Mouse (Mus musculus): Measurements from ENCODE around the gene Plau. TPM values are rescaled to one million over a fixed set of nuclear protein-coding genes. Genes with fewer than 3 reads are reported as not detected.

Plau gene
- polyA plus RNA-seq, 1 experiment from 2014 or later = 21.7 TPM

DNA sequence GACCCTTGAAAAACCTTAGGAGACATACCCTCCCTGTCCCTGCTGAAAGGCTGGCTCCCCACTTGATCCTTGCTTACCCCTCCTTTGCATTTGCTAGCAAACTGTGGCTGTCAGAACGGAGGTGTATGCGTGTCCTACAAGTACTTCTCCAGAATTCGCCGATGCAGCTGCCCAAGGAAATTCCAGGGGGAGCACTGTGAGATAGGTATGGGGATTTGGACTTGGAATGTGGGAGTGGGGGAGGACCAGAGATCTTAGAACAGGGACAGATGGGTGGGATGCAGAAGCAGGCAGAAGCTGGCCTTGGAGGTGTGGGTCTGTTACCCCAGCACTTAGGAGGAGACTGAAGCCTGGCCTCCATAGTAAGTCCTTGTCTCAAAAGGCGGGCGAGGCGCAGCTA lies 1.2 kb downstream of the Plau start:
- H3K27me3 ChIP-seq (ENCODE audit: insufficient read depth, low read length) = no peaks in the 10 kb centered on the region
- peak overlapping the region; percentile 5 for H3K9ac ChIP-seq (replicated peaks; ENCODE audit: low read length)
- WGBS = 72% methylated on average over 7 of the region's 7 CpGs
- H3K4me1 ChIP-seq (ENCODE audit: insufficient read depth, low read length) = 0 out of 2 replicates have a peak, but pooled peaks cover 6% of the 10 kb centered on the region
- no peaks in the 10 kb centered on the region for H3K36me3 ChIP-seq (ENCODE audit: insufficient read depth, low read length)
- ATAC-seq (ENCODE audit: low FRiP score, low TSS enrichment) = no peak
- H3K27ac ChIP-seq (ENCODE audit: low read length) = no peak overlapping the region
- no peaks in the 10 kb centered on the region for H3K9me3 ChIP-seq (ENCODE audit: low read length)
- H3K4me2 ChIP-seq (replicated peaks; ENCODE audit: low read depth, low read length) = peak overlapping the region; percentile 87
- H3K4me3 ChIP-seq (ENCODE audit: low read length) = peak overlapping the region; percentile 64

DNA sequence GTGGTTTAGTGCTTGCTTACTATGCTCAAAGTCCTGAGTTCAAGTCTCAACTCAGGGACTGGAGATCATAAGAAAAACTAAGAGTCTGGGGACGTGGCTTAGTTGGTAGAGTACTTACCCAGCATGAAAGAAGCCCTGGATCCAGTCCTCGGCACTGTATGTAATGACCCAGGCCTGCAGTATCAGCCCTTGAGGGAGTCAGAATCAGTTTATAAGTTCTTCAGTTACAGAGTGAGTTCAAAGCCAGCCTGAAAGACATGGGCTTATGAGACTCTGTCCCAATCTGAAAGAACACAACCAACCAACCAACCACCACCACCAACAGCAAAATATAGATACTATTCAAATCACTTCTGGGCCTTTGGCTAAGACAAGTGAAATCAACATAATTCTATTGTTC lies 5.1 kb downstream of the Plau start:
- Histone ChIP-seq H3K9ac (replicated peaks; ENCODE audit: low read length) (no peak overlapping the region), H3K9me3 (ENCODE audit: low read length) (no peaks in the 10 kb centered on the region), H3K27ac (ENCODE audit: low read length) (no peak overlapping the region), H3K4me1 (ENCODE audit: insufficient read depth, low read length) (peaks cover 12% of the 10 kb centered on the region; the same call in 1 of the 2 replicates), H3K4me3 (ENCODE audit: low read length) (no peak overlapping the region), H3K4me2 (replicated peaks; ENCODE audit: low read depth, low read length) (no peak overlapping the region), H3K27me3 (ENCODE audit: insufficient read depth, low read length) (no peaks in the 10 kb centered on the region), H3K36me3 (ENCODE audit: insufficient read depth, low read length) (no peaks in the 10 kb centered on the region)
- WGBS = 85% methylated on average over 2 of the region's 2 CpGs
- ATAC-seq (ENCODE audit: low FRiP score, low TSS enrichment) = no peak

DNA sequence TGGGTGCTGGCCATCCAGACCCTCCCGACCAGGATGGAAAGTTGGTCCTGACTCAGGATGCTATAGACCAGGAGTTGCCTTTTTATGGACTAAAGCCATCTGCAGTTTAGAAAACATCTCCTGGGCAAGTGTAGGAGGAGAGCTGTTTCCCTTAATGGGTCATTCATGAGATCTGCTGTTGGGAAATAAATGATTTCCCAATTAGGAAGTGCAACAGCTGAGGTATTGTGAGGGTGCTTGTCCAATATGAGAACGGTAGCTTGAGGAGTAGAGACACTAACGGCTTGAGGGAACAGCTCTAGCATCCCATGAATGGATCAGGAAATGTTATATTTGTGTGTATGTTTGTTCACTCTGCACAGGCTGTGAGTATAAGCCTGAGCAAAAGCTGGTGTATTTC lies 6.2 kb downstream of the Plau start:
- peaks cover 12% of the 10 kb centered on the region; the same call in 1 of the 2 replicates for H3K4me1 ChIP-seq (ENCODE audit: insufficient read depth, low read length)
- H3K4me2 ChIP-seq (replicated peaks; ENCODE audit: low read depth, low read length) = no peak overlapping the region
- H3K9ac ChIP-seq (replicated peaks; ENCODE audit: low read length) = no peak overlapping the region
- WGBS = 75% methylated on average over 3 of the region's 3 CpGs
- H3K4me3 ChIP-seq (ENCODE audit: low read length) = no peak overlapping the region
- H3K9me3 ChIP-seq (ENCODE audit: low read length) = no peaks in the 10 kb centered on the region
- no peaks in the 10 kb centered on the region for H3K27me3 ChIP-seq (ENCODE audit: insufficient read depth, low read length)
- H3K36me3 ChIP-seq (ENCODE audit: insufficient read depth, low read length) = no peaks in the 10 kb centered on the region
- no peak overlapping the region for H3K27ac ChIP-seq (ENCODE audit: low read length)
- ATAC-seq (ENCODE audit: low FRiP score, low TSS enrichment) = no peak

DNA sequence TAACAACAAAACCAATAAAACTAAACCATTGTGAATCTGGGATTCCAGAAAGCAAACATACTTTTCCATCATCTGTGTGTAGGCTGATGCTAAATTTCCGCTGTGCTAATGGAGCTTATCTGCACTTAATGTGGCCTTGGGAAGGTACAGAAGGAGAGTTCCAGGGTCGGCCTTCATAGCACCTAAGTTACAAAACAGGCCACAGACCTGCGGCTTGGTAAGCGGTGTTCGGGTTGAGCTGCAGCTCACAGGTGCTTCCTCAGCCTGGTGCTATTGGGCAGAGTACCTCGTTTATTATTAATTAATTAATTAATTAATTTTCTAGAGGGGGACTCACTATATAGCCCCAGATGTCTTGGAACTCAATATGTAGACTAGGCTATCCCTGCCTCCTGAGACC lies 7.7 kb downstream of the Plau start:
- Histone ChIP-seq H3K36me3 (ENCODE audit: insufficient read depth, low read length) (no peaks in the 10 kb centered on the region), H3K4me2 (replicated peaks; ENCODE audit: low read depth, low read length) (no peak overlapping the region), H3K27ac (ENCODE audit: low read length) (no peak overlapping the region), H3K27me3 (ENCODE audit: insufficient read depth, low read length) (no peaks in the 10 kb centered on the region), H3K9ac (replicated peaks; ENCODE audit: low read length) (no peak overlapping the region), H3K9me3 (ENCODE audit: low read length) (no peaks in the 10 kb centered on the region), H3K4me1 (ENCODE audit: insufficient read depth, low read length) (peaks cover 12% of the 10 kb centered on the region; the same call in 1 of the 2 replicates), H3K4me3 (ENCODE audit: low read length) (no peak overlapping the region)
- ATAC-seq (ENCODE audit: low FRiP score, low TSS enrichment) = peak; percentile 51; the same call in 1 of the 2 replicates
- WGBS = 92% methylated on average over 6 of the region's 6 CpGs

DNA sequence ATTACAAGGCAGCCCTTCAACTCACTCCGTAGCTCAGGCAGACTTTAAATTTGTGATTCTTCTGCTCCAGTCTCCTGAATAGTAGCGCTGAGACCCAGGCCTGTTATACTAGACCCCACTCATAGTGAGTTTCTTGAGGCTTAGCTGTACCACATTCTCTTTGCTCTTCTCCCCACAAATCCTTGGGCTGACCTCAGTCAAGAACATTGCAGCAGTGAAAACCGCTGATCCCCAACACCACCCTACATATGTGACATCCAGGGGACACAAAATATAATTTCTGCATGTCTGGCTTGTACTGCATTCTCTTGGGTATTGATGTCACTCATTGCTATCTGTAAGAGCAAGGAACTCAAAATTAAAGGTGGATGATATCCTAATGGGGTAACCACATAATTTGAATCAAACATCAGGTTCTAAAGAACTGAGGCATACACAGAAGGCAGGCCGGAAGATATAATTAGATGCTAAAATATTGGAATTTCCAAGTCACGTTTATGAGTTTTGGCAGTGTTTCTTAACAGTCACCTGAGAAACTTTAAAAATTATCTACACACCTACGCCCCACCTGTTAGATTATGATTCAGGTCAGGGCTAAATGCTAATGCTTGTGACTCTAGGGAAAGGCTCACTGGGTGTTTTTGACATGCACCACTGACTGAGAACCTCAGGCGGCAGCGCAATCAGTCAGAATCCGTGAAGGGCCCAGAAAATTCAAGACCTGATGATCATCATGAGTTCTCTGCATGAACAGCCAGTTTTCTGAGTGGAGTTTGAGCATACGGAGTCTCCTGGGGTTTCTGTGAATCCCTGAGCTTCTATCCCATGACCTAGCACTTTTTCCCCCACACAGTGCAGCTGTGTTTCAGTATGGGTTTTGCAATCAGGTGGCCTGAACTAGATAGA lies 8.5 kb downstream of the Plau start:
- ATAC-seq (ENCODE audit: low FRiP score, low TSS enrichment) = no peak
- 0 out of 2 replicates have a peak overlapping the region, but pooled peaks have one; percentile 3 for H3K9ac ChIP-seq (replicated peaks; ENCODE audit: low read length)
- no peaks in the 10 kb centered on the region for H3K36me3 ChIP-seq (ENCODE audit: insufficient read depth, low read length)
- H3K4me2 ChIP-seq (replicated peaks; ENCODE audit: low read depth, low read length) = no peak overlapping the region
- no peak overlapping the region for H3K4me3 ChIP-seq (ENCODE audit: low read length)
- peaks cover 12% of the 10 kb centered on the region for H3K4me1 ChIP-seq (ENCODE audit: insufficient read depth, low read length)
- no peaks in the 10 kb centered on the region for H3K9me3 ChIP-seq (ENCODE audit: low read length)
- 71% methylated on average over 10 of the region's 10 CpGs for WGBS
- no peaks in the 10 kb centered on the region for H3K27me3 ChIP-seq (ENCODE audit: insufficient read depth, low read length)
- H3K27ac ChIP-seq (ENCODE audit: low read length) = peak overlapping the region; percentile 78

DNA sequence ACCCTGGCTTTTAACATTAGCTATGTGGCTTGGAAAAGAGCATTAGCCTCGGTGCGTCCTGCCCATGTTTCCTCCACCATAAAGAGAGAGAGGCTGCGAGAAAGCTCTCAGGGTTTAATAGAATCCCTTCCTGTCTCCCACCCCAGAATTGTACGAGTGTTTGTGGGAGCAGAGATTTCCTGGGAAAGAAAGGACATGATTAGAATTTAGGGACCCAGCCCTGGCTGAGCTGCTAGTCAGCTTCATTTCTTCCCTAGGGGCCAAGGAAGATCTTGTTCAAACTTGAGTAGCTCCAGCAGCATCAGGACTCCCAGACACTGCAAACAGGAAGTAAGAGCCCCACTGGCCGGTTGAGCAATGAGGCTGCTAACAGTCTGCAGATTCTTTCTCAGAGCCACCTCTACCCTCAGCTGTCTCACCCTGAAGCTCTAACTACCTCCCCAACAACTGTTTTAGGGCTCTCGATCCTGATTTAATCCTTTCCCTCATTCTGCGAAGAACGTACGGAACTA lies 9.2 kb downstream of the Plau start:
- ATAC-seq (ENCODE audit: low FRiP score, low TSS enrichment) = no peak
- H3K4me3 ChIP-seq (ENCODE audit: low read length) = no peak overlapping the region
- WGBS = 70% methylated on average over 9 of the region's 9 CpGs
- H3K9ac ChIP-seq (replicated peaks; ENCODE audit: low read length) = 0 out of 2 replicates have a peak overlapping the region, but pooled peaks have one; percentile 3
- no peaks in the 10 kb centered on the region for H3K9me3 ChIP-seq (ENCODE audit: low read length)
- no peak overlapping the region for H3K4me2 ChIP-seq (replicated peaks; ENCODE audit: low read depth, low read length)
- H3K36me3 ChIP-seq (ENCODE audit: insufficient read depth, low read length) = no peaks in the 10 kb centered on the region
- H3K4me1 ChIP-seq (ENCODE audit: insufficient read depth, low read length) = peaks cover 16% of the 10 kb centered on the region
- H3K27me3 ChIP-seq (ENCODE audit: insufficient read depth, low read length) = no peaks in the 10 kb centered on the region
- H3K27ac ChIP-seq (ENCODE audit: low read length) = peak overlapping the region; percentile 78

DNA sequence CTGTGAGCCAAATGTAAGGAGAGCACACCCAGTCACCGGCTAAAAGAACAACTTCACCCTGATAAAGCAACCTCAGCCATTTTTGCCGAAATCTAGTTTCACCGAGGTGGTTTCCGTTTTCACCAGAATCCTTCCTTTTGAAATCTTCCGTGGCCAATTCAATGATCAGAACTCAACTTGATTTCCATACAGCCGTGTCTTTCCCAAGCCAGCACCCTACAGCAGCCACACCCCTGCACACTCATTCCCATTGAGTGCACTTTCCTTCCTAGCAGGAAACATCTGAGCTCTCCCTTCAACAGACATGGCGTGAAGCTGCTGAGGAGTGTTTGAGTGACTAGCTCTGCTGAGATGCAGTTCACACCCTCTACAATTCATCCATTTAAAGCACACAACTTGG lies 9.8 kb downstream of the Plau start:
- Histone ChIP-seq H3K9me3 (ENCODE audit: low read length) (no peaks in the 10 kb centered on the region), H3K4me2 (replicated peaks; ENCODE audit: low read depth, low read length) (no peak overlapping the region), H3K4me3 (ENCODE audit: low read length) (no peak overlapping the region), H3K27me3 (ENCODE audit: insufficient read depth, low read length) (no peaks in the 10 kb centered on the region), H3K36me3 (ENCODE audit: insufficient read depth, low read length) (no peaks in the 10 kb centered on the region), H3K27ac (ENCODE audit: low read length) (peak overlapping the region; percentile 78), H3K9ac (replicated peaks; ENCODE audit: low read length) (no peak overlapping the region), H3K4me1 (ENCODE audit: insufficient read depth, low read length) (peaks cover 16% of the 10 kb centered on the region)
- 77% methylated on average over 7 of the region's 7 CpGs for WGBS
- no peak for ATAC-seq (ENCODE audit: low FRiP score, low TSS enrichment)

DNA sequence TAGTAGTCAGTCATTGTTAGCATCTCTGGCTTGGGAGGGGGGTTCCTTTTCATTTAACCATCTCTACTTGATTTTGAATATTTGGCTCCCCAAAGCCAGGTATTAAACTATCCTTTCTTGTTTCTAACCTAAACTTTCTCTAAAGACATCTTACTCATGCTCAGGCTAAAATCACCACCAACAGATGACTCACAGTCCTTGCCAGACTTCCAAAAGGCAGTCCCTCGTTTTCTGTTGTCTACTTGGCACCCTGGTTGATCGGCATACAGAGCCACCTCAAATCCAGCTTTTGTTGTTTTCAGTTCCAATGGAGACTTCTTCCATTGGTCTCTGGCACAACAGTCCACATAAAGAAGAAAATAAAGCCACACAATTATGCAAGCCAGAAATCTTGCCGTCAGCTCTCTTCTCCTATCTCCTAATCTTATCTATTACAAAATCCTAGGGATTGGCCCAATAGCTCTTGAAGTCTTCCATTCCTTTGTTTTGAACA lies 11.2 kb downstream of the Plau start:
- Histone ChIP-seq H3K27me3 (ENCODE audit: insufficient read depth, low read length) (no peaks in the 10 kb centered on the region), H3K9me3 (ENCODE audit: low read length) (no peaks in the 10 kb centered on the region), H3K36me3 (ENCODE audit: insufficient read depth, low read length) (no peaks in the 10 kb centered on the region), H3K27ac (ENCODE audit: low read length) (no peak overlapping the region), H3K4me2 (replicated peaks; ENCODE audit: low read depth, low read length) (no peak overlapping the region), H3K9ac (replicated peaks; ENCODE audit: low read length) (no peak overlapping the region), H3K4me3 (ENCODE audit: low read length) (no peak overlapping the region), H3K4me1 (ENCODE audit: insufficient read depth, low read length) (peaks cover 16% of the 10 kb centered on the region)
- 88% methylated on average over 3 of the region's 3 CpGs for WGBS
- ATAC-seq (ENCODE audit: low FRiP score, low TSS enrichment) = no peak

DNA sequence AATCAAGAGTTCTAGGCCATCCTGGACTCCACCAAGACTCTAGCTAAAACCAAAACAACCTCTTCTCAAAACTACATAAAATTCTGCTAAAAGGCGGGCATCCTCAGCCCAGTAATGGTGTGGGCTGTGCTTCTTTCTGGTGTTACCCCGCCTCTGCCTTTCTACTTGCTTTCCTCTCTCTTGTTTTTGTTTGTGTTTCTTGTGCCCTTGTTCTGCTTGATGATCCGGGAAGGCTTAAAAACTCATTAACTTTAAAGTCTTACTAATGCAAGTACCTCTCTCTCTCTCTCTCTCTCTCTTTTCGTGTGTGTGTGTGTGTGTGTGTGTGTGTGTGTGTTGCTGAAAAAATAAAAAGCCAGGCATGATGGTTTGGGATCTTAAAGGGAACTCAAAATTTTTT lies 13.3 kb downstream of the Plau start:
- WGBS = 41% methylated on average over 4 of the region's 4 CpGs

DNA sequence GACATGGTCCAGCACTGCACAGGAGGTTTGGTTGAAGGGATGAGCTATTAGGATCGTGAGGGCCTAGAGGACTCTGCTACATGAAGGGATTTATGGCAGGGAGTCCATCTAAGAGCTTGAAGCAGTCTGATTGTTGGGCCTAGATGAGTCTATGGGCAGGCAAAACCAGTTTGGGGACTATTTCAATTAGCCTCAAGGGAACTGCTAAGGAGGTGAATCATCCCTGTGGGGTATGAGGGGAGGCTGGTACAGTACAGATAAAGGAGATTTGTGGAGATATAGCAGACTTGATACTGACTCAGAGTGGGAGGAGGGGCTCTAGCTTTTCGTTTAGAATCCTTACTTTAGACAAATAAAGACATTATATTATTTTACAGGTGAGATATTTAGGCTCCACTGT lies 14.0 kb downstream of the Plau start:
- H3K36me3 ChIP-seq (ENCODE audit: insufficient read depth, low read length) = no peaks in the 10 kb centered on the region
- H3K9me3 ChIP-seq (ENCODE audit: low read length) = no peaks in the 10 kb centered on the region
- H3K4me1 ChIP-seq (ENCODE audit: insufficient read depth, low read length) = peaks cover 12% of the 10 kb centered on the region
- H3K4me2 ChIP-seq (replicated peaks; ENCODE audit: low read depth, low read length) = no peak overlapping the region
- WGBS = 63% methylated on average over 2 of the region's 2 CpGs
- H3K9ac ChIP-seq (replicated peaks; ENCODE audit: low read length) = no peak overlapping the region
- H3K4me3 ChIP-seq (ENCODE audit: low read length) = no peak overlapping the region
- peak; percentile 63 for ATAC-seq (ENCODE audit: low FRiP score, low TSS enrichment)
- H3K27ac ChIP-seq (ENCODE audit: low read length) = no peak overlapping the region
- H3K27me3 ChIP-seq (ENCODE audit: insufficient read depth, low read length) = no peaks in the 10 kb centered on the region

More for the DNA sequence above, 13.3 kb downstream of the Plau start:
- H3K4me2 ChIP-seq (replicated peaks; ENCODE audit: low read depth, low read length) = 0 out of 2 replicates have a peak overlapping the region, but pooled peaks have one; percentile 7
- H3K27me3 ChIP-seq (ENCODE audit: insufficient read depth, low read length) = no peaks in the 10 kb centered on the region
- H3K4me3 ChIP-seq (ENCODE audit: low read length) = no peak overlapping the region
- no peak overlapping the region for H3K9ac ChIP-seq (replicated peaks; ENCODE audit: low read length)
- H3K9me3 ChIP-seq (ENCODE audit: low read length) = no peaks in the 10 kb centered on the region
- peak overlapping the region; percentile 82 for H3K27ac ChIP-seq (ENCODE audit: low read length)
- H3K4me1 ChIP-seq (ENCODE audit: insufficient read depth, low read length) = peaks cover 16% of the 10 kb centered on the region
- no peaks in the 10 kb centered on the region for H3K36me3 ChIP-seq (ENCODE audit: insufficient read depth, low read length)
- peak; percentile 37; the same call in 1 of the 2 replicates for ATAC-seq (ENCODE audit: low FRiP score, low TSS enrichment)

All from kidney, embryonic 16.5 days (tissue).